Mouse (Mus musculus) mouse embryonic stem cell (cell line): ENCODE results near the gene Cux1.

Source experiments
- in situ Hi-C, 2 experiments: fragments of 300-500 bp; cut with MboI; formaldehyde crosslinking; loops; 1 replicate in 1 of 2; 3 replicates in 1 of 2; pipeline ENCODE4 v1.14.3; 2019 to 2020; ENCODE audit warnings: low sequenced_read_pairs in 2 of 2, low pct_unique_long_range_greater_than_20kb in 1 of 2, mixed read lengths in 1 of 2; ENCODE audit not compliant: unreplicated experiment in 1 of 2

Gene Cux1

DNA sequence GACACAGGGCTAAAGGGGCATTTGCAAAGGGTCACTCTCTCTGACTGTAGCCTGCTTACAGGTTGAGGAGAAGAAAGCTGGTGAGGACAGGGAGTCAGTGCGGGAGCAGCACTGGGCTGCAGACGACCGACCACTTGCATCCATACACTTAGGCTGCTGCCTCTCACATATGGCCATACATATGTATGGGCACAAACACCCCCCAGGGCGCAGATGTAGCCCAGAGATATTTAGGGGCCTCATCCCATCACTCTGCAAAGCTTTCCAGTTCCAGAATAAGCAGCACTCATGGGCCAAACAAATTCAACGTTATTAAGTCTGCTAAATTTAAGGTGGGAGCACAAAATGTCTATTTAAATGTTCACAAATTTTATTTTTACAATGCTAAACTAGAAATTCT lies 261.0 kb downstream of the Cux1 start:
- in situ Hi-C loops: no loop called here

DNA sequence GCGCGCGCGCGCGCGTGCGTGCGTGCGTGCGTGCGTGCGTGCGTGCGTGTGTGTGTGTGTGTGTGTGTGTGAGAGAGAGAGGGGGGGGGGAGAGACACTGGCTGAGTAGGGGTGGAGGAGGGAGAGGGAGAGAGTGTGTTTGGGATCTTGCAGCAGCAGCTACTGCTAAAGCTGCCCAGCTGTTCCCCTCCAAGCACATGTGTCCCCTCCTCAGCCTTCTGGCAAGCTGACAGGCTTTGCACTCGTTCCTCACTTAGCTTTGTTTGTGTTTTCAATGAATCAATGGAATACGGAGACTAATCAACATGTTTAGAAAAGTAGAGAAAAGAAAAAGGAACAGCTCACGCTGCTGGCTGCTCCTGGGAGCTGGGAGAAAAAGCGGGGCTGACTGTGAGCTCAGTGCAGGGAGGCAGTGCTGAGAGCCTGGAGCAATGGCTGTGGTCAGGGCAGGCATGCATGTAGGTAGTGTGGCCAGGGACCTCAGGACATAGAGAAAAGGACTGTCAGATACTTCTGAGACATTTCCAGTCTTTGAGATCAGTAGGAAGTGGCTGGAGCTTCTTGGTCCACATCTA lies 263.8 kb downstream of the Cux1 start:
- in situ Hi-C loops: no loop called here

DNA sequence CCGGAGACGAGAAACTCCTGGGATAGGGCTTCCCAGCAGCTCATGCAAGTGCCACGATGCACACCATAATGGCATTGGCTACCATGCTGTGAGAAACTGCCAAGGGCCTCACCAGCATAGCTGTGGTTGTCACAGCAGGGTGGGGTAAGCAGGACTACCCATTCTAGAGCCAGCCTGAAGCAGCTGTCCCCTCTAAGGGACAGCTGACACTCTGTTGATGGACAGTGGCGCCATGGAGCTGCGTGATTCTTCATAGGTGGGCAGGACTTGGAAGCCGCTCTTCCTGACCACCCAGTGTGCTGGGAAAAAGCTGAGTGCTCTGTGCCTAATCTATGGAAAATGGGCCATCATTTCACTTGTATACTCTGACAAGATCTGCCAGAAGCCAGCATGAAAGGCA lies 266.4 kb downstream of the Cux1 start:
- in situ Hi-C loops: no loop called here

DNA sequence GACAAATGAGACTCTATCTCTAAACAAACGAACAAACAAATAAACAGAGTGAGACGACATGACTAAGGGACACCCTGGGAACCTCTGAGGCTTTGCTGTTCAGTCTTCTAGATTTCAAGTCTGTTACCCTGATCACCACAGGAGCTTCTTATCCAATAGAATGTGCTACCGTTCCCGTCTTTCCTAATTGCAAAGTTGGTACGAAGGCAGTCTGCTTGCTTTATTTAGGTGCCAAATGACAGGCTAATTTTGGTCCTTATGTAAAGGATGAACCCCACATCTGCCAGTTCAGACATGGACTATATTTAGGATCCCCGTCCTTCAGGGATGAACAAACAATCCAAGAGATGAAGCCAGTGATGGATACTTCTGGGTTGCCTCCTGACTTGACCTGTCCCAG lies 269.6 kb downstream of the Cux1 start:
- in situ Hi-C loops: loop anchor here in 1 of 2 experiments (25.0 kb wide), 1 partner anchor 365 kb away; no protein-coding TSS in a partner anchor

DNA sequence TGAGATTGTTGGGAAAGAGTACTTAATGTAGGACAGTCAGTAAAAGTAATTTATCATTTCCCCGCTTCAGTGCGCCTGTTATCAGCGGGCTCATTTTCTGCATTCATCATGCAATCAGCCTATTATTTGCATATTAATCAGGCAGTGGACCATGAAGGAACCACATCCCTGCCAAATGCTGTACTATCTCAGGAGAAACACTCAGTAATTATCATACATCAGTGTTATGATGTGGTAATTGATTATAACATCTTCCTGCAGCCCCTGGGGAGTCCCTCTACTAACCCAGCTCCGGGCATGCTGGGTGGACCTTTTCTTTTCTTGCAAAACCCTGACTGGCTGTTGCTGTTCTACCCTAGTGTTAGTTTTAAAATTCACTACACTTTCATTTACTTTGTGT lies 270.4 kb downstream of the Cux1 start:
- in situ Hi-C loops: loop anchor here in 1 of 2 experiments (25.0 kb wide), 1 partner anchor 365 kb away; no protein-coding TSS in a partner anchor

DNA sequence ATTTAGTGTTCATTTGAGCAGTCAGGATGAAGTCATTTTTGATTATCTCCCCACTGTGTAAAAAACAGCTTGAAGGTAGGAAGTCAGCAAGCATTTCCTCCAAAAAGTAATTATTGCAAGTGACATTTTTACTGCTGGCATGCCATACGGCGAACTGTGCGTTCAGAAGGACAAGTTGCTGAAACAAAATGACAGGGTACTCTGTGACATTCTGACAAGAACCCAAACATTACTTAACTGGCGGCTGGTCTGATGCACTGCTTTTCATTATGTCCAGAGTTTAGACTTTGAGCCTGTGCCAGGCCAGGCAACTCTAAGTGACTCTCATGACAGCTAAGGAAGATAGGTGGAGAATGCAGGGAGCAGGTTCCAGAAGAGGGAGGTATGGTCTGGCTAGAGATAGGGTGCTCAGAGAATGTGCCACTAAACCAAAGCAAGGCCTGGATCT lies 274.3 kb downstream of the Cux1 start:
- in situ Hi-C loops: loop anchor here in 1 of 2 experiments (25.0 kb wide), 1 partner anchor 369 kb away; no protein-coding TSS in a partner anchor

DNA sequence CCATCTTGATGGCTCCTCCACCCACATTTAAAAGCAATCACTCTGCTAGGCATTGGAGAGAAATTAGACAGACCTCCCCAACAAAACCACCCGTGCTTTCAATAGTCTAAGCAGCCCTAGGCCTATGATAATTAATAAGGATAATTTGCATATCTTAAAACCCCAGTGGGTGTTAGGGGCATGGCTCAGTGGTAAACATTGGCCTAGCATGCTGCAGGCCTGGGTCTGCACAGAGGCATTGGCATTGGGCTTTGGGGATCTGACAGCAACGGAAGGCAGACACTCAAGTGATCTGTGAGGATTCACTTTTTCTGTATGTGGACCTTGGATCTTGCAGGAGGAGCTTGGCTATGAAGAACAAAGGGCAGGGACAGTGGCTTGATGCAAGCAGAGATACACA lies 274.9 kb downstream of the Cux1 start:
- in situ Hi-C loops: loop anchor here in 1 of 2 experiments (25.0 kb wide), 1 partner anchor 370 kb away; no protein-coding TSS in a partner anchor

DNA sequence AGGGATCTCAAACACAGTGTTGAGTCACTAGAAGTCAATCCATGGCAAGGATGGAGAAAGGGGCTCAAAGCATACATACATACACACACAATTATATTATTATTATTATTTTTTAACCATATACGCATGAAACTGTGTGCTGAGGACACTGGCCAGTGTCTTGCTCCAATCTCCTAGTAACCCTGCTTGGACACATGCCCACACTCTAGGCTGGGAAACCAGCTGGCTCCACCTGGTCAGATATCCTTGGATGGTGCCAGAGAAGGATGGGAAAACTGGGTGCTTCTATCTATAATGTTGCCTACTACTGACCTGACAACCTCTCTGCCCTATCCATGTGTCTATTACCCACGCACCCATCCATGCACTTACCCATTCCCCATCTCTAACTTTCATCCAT lies 275.7 kb downstream of the Cux1 start:
- in situ Hi-C loops: loop anchor here in 1 of 2 experiments (25.0 kb wide), 1 partner anchor 371 kb away; no protein-coding TSS in a partner anchor

DNA sequence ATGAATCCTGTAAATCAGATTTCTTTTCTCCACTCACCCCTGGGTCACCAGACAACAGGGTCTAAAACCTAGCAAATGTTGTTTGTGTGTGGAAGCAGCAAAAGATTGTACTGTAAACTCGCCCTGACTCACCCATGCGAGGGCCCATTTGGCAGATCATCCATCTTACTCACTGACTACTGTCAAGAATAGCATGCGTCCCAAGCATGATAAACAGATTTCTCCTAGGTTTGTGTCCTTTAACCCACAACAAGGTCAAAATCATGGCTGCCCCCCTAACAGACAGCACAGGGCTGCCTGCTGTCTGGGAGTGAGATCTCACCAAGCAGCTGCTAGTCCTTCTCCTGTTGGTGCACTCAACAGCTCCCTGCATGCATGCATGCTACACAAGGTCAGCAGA lies 277.5 kb downstream of the Cux1 start:
- in situ Hi-C loops: loop anchor here (10.0 to 25.0 kb wide), 2 partner anchors 365 to 373 kb away; no protein-coding TSS in a partner anchor

DNA sequence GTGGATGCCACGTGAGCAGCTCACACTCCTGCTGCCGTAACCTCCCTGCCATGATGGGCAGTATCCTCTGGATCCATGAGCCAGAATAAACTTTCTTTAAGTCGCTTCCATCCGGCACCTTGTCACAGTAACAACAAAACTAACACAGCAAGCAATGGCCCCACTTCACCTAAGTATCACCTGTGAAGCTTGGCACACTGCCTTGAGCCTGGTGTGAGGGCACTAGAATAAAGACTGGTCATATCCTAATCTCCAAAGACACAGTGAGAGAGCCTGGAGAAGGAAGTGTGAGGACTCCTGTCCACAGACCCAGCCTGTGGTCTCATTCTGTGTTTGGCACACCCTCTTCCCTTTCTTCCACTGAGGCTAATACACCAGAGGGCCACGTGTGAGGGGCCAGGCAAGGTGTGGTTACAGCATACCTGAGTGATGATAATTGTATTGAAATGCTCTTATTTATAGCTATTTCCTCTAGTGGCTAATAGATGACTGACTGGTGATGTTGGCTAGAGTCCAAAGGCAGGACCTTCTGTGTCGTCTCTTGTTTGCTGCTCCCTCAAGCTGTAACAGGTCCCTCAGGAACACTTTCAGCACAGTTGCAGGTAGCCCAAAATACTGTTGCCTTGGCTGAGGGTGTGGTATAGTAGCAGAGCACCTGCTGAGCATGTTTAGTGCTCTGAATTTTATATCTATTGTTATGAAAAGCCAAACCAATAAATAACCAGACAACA lies 278.8 kb downstream of the Cux1 start:
- in situ Hi-C loops: loop anchor here (10.0 to 25.0 kb wide), 2 partner anchors 366 to 374 kb away; no protein-coding TSS in a partner anchor

DNA sequence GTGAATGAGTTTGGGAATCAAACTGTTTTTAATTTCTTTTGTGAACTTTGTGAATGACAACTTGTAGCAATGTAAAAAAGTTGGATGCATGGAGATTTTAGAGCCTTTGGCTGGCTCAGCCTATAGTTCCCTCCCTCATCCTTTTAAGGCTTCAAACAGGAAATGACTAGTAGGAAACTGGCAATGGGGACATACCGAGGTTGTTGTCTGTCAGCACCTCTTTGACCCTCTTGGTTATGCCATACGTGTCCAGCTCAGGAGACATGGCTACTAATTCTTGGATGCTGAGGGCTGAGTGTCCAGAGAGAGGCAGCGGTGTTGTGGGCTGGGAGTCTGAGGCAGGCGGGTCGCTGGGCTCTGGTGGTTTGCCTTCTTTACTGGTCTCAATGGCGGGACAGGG lies 280.7 kb downstream of the Cux1 start:
- in situ Hi-C loops: loop anchor here (10.0 to 25.0 kb wide), 2 partner anchors 368 to 376 kb away; no protein-coding TSS in a partner anchor

DNA sequence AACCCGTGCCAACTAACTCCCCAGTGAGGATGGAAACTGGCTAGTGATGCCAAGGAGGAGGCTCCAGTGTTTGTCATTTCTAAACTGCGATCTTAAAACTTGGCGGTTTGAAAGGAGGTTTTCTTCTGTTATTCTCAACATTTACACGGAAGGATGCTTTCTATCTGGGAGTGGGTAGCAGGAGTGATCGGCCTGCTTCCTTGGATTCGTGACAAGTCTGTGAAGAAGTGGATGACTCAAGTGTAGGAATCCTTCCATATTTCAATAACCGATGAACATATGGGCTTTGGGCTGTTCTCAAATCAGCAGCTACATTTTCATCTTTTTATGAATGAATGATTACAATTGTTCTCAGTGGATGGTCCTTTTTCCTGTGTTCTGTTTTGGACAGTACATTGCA lies 282.2 kb downstream of the Cux1 start:
- in situ Hi-C loops: loop anchor here (10.0 to 25.0 kb wide), 2 partner anchors 370 to 377 kb away; no protein-coding TSS in a partner anchor

DNA sequence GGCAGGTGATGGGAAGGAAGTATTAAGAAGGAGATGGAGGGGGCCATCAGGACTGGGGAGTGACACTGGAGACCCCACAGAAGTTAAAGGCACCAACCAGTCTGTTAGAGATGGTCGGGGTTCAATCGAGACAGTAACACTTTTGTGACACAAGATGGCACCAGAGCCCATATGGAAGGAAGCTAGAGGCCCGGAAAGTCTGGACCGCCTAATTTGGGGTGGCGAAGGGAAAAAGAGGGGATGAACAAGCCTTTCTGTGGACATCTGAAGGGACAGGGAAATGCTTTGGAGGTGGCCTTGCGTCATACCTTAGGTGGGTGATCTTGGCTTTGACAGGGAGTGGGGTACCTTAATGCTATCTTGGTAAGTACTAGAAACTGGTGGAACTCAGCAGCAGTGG lies 285.9 kb downstream of the Cux1 start:
- in situ Hi-C loops: loop anchor here (10.0 to 25.0 kb wide), 2 partner anchors 373 to 381 kb away; no protein-coding TSS in a partner anchor

DNA sequence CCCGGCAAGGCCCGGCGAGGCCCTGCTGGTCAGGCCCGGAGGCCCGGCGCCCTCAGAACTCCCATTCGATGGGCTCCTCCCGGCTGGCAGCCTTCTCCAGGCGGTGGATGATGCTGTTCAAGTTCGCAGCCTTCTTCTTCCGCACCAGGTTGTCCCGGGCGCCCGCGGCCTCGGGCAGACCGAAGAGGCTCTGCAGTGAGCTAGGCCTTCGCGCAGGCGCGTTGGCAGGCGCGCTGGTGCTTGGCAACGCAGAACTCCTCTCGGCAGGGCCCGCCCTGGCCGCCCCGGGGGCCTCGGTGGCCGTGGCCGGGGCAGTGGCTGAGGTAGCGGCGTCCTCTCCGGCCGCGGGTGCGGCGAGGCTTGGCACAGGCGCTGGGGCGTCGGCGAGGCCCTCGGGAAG lies 292.6 kb downstream of the Cux1 start:
- in situ Hi-C loops: loop anchor here in 1 of 2 experiments (25.0 kb wide), 1 partner anchor 388 kb away; no protein-coding TSS in a partner anchor

DNA sequence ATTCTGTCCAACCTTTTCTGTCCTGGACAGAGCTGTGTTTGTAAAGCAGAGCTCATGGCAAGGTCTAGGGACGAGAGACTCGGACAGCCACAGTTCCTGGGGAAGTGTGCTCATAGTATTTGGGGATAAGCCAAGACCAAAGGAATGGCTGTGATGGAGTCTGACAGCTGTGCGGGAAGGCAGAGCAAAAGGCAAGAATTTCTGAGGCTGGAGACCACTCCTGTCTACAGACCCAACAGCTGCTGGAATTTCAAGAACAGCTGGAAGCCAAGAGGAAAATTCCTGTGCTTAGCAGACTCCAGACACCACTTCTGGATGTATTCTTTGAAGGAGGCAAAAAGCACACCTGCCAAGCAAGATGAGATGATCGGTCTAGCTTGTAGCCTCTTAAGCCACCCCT lies 297.4 kb downstream of the Cux1 start:
- in situ Hi-C loops: no loop called here

DNA sequence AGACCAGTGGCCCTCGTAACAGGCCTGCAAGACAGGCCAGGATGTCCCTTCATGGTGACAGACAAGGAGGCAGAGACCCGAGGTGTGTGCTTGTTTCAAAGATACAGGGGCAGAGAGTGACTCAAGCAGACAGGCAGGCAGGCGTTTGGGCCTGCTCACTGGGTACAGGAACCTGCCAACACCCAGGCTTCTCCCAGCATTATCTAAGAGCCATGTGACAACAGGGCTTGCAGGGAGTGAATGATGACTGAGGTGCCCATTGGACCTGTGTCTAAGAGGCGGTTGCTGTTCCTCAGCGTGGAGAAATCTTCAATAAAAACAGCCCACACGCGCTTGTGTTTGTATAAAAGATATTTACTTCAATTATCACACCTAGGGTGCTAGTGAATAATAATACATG lies 301.2 kb downstream of the Cux1 start:
- in situ Hi-C loops: no loop called here

DNA sequence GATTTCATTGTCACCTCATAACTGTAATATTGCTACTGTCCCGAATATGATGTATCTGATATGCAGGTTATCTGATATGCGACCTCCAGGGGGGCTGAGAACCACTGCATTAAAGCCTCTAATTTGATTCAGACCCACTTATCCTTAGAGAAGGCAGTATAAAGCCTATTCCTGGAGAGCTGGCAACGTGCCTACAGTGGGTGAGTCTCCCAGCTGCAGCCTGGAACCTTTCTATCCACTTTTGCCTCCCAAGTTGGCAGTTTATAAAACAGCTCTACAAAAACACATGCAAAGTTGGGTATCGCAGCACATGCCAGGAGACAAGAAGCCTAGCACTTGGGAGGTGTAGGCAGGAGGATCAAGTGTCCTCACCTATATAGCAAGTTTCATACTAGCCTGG lies 303.9 kb downstream of the Cux1 start:
- in situ Hi-C loops: no loop called here

DNA sequence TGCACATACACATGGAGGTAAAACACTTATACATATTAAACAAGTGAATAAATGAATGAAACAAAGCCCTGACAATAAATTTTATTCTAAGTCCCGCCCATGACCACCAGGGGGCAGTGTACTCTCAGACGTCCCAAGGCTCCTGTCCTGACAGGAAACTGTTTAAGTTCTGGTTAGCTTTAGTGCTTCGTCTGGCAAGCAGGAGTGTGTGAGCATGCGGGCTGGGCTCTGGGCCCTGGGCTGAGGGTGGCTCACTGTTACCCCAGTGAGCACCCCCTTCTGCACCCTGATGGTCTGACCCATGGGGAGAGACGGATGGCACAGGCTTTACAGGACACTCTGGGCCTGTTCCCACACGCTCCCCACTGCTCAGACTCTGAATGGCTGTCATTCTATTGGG lies 308.4 kb downstream of the Cux1 start:
- in situ Hi-C loops: no loop called here

DNA sequence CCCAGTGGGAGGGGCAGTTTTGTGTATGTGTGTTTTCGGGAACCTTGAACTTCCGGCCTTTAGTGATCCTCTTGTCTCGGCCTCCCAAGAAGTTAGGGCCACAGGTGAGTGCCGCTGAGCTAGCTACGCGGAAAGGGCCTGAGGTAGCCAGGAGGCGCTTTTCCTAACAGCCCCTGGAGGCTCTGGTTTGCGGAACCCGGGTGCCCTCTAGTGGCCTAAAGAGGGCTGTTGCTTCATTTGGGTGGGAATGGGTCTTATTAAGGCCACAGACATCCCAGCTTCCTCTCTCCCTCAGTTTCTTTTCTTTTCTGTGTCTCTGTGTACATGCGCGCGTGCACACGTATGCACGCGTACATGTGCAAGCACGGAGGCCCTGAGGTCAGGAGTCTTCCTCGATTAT lies 314.4 kb downstream of the Cux1 start:
- in situ Hi-C loops: loop anchor here (5.0 kb wide), 2 partner anchors 36 to 56 kb away; partner anchors contain the start of gene Prkrip1 (in 1 of the 2)
